Mouse (Mus musculus) spleen, postnatal 36 days (tissue): ENCODE measurements around the gene Macf1.

Experiments
- DNase-seq, 2 experiments: peaks; one replicate each; pipeline ENCODE4 v3.0.0; 2022; ENCODE audit warnings: low spot score in 2 of 2, mixed read lengths in 1 of 2

Gene Macf1

DNA sequence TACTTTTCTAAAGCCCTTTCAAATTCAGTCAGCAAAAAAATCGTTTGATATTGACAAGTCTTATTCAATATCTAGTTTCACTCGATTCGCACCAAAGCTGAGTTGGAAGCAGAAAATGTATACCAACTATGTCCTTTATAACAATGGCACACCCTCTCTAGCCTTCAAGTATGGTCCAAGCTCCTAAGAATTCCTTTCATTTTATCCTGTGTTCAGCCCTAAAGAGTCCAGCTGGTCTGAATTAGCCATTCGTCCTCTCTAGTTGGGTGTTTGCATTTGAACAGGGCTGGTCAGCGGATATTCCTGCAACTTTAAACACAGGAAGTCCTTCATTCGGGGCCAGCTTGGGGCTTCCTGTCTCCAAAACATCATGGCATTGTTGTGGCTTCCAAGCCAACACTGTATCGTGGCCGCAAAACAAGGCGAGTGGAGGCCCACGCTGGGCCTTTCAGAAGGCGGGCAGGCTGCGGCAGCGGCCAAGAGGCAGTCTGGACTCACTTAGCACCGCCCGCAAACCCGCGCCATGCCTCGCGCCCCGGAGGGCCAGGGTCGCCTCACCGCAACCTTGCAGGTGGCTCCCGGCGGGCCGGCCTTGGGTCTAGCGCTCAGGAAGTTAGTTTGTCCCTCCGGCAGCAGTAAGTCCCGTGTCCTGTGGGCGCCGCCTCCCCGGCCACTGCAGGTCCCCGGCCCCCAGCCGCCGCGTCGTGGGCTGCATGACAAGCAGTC is 273.0 kb downstream of the Macf1 start:
- DNase-seq = peak in 1 of 2 experiments; percentile 21

DNA sequence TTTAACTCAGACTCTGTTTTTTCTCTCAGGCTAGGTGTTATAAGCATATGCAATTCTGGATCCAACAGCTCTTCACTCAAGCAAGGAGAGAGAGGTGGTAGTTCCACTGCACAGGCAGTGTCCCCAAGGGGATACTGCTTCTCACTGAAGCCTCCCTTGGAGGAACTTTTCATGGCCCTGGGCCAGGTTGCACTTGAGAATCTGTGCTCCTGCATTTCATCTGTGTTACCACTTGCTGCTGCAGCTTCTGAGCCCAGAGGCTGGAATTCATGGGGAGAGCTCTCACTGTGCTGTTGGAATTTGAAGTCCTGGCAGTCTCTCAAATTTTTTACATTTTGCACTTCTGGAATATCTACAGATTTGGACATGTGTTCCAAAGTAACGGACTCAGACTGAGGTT is 274.4 kb downstream of the Macf1 start:
- no peak for DNase-seq

DNA sequence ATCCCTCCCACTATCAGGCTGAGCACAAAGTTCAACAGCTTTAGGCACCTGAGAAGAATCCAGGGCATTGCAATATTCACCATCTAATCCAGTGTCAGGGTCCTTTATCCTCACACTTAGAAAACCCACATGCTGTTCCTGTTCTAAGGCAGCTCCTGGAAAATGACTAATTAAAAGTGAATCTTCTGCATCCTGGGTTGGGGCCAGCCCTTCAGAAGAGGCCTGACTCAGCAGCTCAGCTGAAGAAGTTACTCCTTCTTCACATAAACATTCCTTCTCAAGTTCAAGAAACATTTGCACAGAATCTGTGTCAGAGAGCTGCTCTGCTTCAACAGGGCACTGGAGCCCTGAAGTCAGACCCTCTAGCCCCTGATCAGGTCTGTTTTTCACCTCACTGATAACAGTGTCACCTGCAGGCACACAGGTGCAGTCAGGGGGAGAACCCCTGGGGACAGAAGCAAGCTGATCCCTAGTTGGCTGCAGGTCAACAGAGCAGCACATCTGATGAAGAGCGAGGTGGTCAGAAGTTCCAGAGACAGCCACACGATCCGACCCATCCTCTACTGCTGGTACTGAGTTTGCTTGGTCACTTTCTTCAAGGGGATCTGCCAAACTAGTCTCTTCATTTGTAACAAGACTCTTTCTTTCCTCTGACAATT is 275.0 kb downstream of the Macf1 start:
- DNase-seq = no peak

DNA sequence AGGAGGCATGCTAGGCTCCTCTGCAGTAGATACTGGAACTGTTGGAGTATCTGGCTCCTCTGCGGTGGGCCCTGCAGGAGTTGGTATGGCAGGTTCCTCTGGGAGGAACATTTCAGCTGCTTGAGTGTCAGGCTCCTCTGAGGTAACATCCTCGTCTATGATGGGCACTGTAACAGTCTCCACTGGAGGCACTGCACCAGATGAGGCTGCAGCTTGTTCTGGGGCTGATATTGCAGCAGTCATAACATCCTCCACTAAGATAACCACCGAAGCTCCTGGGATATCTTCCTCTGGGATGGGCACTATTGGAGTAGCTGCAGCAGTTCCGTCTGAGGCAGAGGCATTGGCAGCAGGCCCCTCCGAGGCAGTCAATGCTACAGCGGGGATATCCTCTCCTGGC is 276.4 kb downstream of the Macf1 start:
- no peak for DNase-seq

DNA sequence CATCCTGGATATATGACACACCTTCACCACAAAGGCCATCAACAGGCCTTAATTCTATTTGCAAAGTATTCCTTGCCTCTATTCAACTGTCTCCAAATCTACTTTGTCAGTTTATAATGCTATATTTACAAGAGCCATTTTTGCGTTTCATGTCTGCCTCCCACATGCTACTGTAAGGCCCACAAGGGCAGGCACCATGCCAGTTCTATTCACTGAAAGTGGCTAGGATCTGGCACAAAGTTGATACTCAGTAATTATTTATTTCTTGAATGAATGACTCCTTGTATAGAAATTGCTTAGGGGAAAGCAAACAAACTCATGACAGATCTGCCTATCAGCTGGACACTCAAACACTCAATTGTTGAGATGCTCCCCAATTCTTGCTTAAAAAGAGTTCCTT is 280.1 kb downstream of the Macf1 start:
- DNase-seq = no peak

DNA sequence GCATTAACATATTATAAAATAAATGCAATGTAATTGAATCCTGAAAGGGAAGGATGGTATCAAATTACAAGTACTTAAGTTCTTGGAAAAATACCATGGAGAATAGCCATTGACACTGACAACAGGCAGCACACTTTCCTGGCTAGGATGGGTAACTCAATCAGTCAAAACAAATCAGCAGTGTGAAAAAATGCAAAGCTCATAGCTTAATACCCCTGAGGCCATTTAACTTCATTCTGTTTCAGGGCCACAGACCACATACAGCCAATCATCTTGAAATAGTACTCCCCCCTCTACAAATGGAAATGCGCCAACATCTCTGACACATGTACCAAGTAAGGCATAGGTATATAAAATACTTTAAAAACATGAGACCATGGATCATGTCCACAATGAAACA is 281.9 kb downstream of the Macf1 start:
- DNase-seq = no peak

DNA sequence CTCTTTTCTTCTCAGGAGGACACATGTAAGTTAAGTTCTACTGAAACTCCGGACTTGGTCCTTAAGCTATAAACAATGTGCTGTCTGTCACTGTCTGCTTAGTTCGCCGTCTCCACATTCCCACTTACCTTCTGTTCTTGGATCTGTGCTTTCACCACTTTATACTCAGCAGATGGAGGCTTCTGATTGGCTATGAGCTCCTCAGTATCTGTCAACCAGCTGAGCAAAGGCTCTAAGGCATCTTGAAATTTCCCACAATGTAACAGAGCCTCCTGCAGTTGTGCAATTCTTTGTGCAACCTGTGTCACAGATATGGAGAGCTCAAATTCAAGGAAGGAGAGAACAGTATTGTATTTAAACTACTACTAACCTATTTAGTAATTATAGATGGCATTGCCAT is 282.9 kb downstream of the Macf1 start:
- DNase-seq = no peak

DNA sequence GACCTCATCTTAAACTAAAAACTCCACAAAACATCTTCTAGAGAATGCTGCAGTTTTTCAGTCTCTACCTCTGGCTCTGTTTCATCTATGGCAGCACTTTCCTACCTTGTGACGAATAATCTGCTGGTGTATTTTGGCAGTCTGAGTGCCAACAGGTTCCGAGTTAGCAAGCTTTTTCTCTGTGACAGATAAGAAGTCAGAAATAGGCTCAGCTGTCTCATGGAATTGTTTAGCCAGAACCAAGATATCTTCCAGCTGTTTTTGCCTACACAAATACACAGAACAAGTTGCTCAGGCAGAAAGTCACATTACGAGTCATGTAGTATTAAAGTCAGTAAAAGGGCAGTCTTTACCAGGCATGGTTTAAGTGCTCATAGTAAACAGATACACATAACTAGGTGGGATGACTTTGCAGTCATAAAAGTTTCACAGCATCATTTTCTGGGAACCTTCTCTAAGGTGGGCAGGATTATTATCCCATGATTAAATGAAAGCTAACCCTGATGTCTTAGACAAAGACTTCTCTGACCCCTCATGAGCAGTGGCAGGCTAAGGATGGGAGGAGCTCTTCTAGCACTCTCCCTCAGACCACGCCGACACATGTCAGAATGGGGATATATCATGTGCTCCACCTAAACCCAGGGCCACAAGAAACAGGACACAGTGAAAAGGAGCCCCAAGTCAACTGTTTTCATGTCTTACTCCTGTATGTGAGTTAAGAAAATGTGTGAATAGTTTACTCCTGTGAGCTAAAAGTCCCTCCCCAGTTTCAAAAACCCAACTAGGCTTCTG is 286.3 kb downstream of the Macf1 start:
- no peak for DNase-seq

DNA sequence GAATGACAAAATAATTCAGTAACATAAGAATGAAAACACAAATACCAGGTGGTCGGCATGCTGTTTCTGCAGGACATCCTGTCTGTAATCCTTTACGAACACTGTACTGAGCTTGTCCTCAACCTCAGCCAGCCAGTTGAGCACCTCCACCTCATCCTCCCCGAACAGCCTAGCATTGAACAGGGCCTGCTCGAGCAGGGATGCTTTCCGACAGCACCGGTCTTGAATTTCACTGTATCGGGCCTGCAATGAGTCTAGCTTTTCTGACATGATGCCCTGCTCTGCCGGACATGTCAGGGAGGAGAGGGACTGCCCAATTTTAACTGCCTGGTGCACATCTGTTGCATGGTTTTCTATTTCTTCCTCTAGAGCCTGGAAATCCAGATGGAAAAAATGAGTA is 287.1 kb downstream of the Macf1 start:
- no peak for DNase-seq

DNA sequence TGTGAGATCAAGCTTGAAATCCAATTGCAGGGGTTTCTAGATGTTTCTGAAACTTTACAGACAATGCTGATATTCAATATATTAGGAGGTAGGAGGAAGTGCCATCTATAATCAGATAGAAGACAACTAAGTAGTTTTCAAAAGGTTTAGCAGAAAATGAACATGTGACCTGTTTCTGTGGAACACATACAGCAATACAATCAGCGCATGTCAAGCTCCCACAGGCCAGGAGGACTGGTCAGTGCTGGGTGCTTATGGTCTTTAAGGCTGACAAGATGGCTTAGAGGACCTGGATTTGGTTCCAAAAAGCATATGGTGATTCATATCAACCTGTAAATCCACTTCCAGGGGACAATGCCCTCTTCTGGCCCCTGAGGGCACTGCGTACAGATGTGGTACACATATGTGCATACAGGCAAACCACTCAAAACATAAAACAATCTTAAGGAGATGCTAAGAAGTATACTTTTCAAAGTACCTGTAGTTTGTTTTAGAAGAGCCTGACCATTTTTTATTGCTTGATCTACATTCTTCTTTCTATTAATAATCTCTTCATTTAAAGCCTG is 288.6 kb downstream of the Macf1 start:
- DNase-seq = no peak

DNA sequence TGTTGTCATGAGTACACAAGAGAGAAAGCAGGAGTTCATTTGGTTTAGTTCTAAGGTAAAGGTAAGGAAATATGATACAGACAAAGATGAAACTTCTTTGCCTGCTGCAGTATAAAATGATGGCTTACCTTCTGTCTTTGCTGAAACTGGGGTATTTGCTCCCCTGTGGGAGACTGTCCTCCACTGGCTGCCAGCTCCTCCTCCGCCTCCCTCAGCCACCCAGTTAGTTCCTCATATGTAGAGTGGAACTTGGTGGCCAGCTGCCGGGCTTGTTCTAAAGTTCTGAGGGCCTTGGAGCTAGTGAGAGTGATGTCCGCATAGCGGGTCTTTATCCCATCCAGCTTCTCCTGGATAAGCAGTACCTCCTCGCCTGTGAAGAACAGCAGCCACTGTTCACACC is 289.3 kb downstream of the Macf1 start:
- DNase-seq = no peak

DNA sequence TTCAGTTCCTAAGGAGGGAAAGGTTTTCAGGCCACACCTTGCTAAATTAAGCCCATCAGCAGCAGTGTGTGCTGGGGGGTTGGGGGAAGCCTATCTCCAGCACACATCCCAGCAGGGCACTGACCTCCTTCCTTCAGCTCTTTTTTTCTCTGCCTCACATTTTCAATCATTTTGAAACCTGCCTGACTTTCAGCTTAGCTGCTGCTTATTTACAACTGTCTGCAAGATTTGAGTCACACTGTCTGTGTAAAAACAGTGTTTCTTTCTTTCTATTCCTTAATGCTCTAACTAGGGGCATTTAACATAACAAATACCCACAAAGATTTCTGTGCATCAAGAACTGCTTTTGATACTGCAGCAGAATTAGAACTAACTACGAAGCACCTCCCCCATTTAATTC is 289.9 kb downstream of the Macf1 start:
- DNase-seq = no peak

DNA sequence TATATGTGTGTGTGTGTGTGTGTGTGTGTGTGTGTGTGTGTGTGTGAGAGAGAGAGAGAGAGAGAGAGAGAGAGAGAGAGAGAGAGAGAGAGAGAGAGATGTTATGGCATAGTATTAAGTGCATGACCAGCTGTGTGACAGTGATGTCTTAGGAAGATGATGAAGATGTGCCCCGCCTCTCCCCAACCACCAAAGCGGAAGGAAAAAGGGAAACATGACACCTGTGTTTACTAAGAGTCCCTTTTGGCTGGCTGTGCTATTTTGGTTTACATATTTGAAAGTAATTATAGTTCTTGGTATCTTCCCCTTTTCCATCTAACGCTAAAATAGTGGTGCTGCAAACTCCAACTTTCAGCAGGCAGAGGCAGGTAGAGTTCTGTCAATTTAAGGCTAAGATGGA is 291.2 kb downstream of the Macf1 start:
- peak in 1 of 2 experiments; percentile 17 for DNase-seq

DNA sequence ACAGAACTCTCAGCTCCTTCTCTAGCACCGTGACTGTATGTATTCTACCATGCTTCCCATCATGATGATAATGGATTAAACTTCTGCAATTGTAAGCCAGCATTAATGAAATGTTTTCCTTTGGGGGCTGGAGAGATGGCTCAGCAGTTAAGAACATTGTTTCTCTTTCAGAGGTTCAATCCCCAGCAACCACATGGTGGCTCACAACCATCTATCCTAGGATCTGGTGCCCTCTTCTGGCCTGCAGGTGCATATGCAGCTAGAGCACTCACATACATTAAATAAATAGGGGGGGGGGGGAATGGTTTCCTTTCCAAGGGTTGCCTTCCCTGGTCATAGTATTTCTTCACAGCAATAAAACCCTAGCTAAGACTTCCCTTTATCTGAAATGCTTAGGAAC is 292.0 kb downstream of the Macf1 start:
- no peak for DNase-seq

DNA sequence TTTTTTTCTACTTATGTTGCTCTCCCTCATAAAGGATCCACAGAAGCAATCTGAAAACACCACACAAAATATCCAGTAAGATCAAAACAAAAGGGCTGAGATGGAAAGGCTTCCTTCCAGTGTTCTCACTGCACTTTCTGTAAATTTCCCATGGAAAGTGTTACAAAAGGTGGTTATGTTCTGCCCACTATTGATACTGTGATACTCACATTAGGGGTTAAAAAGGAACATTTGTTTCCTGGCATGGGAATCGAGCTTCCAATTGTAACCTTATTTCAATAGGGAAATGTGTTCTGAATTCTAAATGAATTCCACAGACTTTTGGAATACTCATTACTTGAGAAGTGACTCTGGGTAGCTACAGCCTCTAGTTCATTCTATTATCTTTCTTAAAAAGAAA is 299.1 kb downstream of the Macf1 start:
- no peak for DNase-seq

DNA sequence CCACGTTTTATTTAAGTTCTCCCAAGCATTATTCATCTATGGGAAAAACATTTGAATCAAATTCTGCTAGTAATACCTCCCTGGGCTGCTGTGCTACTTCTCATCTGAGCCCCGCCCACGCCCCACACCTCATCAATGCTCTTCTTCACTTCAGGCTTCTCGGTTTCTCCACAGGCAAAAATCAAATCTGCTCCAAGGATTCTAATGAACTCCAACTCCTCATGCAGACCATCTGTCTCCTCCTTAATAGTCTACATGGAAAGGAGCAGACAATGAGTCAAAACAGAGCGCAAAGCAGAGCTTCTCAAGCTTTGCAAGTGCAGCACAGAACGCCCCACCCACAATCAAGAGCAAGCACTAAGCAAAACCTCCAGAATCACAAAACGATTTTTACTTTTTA is 301.0 kb downstream of the Macf1 start:
- DNase-seq = no peak

DNA sequence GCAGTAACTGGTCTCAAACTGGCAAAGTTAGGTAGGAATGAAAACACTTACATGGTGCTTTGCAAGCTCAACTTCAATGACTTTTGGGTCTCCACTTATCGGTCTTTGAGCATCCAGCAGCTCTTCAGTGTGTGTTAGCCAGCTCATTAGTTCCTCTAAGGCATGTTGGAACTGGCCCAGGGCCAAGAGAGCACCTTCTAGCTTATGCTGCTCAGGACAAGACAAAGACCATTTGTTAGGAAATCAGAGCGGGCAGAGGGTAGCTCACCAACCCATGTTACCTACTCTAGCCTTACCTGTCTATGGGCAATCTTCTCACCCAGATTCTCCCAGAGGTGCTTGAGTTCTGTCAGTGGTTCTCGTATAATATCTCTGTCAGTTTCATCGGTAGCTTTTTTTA is 302.1 kb downstream of the Macf1 start:
- no peak for DNase-seq

DNA sequence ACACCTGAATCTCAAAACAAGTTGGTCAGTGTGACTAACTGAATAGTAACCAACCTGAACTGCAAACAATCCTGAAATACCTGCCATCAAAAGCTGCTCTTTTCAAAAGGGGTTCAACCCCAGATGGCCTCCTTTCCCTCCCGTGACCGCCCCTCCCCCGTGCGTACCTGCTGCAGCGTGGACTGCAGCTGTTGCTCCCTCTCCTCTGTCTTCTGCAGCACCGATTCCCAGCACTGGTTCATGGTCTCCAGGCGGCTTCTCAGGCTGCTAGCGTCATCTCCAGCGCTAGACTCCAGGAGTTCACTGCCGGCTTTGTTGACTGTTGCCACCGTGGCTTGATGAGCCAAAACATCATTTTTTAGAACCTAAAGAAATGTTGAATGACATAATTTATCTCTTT is 302.6 kb downstream of the Macf1 start:
- DNase-seq = no peak

DNA sequence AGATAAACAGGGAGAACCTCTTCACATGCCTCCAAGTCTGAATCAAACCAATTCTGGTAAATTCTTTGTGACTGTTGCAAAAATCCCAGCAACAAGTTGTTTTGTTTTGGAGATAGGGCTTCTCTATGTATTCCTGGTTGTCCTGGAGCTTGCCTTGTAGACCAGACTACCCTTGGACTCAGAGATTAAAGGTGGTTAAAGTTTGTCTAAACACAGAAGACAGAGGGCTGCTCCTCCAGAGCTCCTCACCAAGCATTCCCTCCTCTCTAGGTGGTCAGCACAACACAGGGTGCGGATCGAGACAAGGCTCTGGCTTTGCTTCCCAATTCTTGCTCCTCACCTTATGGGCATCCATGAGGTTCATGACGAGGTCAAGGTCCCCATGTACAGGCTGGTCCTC is 308.1 kb downstream of the Macf1 start:
- no peak for DNase-seq

DNA sequence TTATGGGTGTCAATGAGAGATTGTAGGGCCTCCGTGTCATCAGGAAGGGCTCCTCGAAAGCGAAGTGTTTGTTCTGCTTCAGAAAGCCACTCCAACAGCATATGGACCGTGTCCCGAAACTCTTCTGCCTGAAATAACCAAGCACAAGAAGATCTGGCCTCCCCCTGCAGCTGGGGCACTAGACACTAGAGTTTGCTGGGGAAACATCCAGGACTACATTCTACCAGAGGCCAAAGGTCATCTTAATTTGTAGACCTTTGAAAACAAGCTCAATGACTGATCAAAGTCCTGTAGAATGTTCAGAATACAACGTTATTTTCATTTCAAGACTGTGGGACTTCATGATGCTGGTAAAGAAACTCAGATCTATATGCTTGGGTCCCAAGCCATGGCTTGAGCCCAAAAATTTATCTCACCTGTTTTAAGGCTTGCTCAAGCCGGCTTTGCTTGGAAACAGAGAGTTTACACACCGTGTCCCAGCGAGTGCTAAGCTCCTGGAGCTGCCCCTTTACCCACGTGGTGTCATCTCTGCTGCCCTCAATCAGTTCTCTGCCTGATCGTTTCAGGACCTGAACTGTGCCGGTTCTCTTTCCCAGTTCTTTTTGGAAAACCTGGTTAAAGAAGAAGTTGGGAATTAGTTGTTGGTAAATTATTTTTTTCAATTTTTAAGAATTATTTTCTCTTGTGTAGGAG is 309.7 kb downstream of the Macf1 start:
- DNase-seq = no peak

DNA sequence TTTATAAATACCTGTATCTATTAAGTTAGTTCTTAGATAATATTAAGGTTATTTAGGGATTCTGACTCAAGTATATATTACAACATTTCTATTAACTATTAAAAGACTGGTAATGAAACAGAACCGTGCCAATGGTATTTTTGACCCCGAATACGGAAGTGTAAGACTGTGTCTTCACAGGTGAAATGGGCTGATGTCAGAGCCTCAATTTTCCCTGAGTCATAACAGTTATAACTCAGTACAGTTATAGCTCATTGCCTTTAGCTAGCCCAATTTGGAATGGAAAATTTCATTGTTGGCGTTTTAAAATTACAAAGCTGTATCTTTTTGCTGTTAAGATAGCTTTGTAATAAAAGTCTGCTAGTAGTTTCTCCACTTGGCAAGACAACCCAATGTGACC is 320.6 kb downstream of the Macf1 start:
- DNase-seq = no peak

DNA sequence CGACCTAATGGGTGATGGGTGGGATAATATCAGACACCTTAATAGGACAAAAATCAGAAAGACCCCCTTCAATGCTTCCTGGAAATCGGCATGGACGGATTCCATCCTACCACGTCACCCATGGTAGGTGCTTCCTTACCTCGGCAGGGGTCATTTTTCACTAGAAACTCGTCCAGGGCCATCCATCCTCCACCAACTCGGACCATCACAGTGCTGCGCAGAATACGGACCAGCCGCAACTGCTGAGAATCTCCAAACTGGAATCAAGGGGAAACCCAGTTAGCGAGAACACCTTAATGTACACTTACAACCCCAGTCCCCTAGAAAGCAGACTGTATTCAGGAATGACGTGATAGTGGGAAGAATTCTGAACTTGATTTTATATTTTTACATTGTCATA is 323.4 kb downstream of the Macf1 start:
- DNase-seq = no peak
